Mouse (Mus musculus): Measurements from ENCODE around the gene 1700017B05Rik.

GRCm38 (mm10) chr9:57230146-57230783 lies 32.1 kb downstream of the 1700017B05Rik start:
- no peak for TF ChIP-seq CTCF (IDR thresholded peaks at IDR 0.05)
- no peak for TF ChIP-seq POLR2A (IDR thresholded peaks at IDR 0.05; ENCODE audit: insufficient read depth, low read depth, low read length)
- no peak for TF ChIP-seq EP300 (IDR thresholded peaks at IDR 0.05; ENCODE audit: insufficient read depth, low read depth, low read length)
